Mouse (Mus musculus) cerebellum, adult 11 months (tissue): ENCODE measurements around the gene Cct5.

Experiments used
- DNase-seq: peaks from one replicate; pipeline ENCODE4 v3.0.0; 2022

Gene Cct5

DNA sequence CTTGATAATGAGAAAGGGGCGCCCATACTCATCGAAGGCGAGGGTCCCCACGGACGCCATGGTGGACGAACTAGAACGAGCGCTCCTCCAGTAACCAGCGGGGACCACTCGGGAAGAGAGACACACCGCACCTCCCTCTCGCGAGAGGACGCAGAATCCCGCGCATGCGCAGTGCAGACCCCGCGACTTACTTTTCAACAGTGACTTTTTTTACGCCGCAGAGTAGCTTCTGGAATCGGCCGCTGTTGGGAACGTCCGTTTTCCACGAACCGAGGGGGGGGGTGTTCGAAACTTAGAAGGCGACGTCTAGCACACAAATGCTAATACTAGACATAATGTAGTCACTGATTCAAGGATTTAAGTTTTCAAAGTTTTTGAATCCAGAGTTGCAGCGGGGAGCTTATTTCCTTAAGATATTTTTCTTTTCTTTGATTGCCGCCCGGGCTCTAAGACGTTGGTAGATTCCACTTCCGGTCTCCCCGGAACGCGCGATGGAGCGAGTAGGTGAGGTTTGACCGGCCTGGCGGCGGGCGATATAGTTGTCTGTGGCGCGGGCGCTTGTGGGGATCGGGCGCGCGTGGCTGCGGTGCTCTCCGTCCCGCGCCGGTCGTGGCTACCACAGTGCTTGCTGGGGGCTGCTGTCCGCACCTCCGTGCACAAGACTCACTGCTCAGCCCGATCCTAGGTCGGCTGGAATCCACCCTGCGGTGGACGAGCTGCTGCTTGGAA, at the start of gene Cct5, which contains the start of gene Fam173b:
Cct5 (minus strand) TSS at position 159 of the 729 bp plus-strand sequence.
Fam173b (plus strand) TSS at position 207 of the 729 bp plus-strand sequence.
- DNase-seq, result peak; percentile 97

DNA sequence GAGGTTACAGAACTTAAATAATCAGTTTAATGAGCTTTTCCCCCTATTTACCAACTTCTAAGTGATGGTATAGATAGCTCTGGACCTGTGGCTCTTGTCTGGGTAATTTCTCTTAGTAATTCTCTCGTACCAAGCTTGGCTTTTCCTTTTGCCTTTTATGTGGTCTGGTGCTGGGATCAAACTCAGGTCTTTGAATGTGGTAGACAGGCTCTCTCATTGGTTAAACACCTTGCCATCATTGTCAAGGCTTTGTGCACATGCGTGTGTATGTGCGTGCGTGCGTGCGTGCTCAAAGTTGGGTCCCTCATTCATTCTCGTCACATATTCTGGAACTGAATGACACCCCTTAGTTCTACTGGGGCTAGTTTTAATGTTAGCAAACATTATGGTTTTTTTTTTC, 49.2 kb upstream of the Cct5 start:
- DNase-seq, result no peak

GRCm38 (mm10) chr15:31649691-31650090, 48.1 kb upstream of the Cct5 start:
- DNase-seq, result no peak

DNA sequence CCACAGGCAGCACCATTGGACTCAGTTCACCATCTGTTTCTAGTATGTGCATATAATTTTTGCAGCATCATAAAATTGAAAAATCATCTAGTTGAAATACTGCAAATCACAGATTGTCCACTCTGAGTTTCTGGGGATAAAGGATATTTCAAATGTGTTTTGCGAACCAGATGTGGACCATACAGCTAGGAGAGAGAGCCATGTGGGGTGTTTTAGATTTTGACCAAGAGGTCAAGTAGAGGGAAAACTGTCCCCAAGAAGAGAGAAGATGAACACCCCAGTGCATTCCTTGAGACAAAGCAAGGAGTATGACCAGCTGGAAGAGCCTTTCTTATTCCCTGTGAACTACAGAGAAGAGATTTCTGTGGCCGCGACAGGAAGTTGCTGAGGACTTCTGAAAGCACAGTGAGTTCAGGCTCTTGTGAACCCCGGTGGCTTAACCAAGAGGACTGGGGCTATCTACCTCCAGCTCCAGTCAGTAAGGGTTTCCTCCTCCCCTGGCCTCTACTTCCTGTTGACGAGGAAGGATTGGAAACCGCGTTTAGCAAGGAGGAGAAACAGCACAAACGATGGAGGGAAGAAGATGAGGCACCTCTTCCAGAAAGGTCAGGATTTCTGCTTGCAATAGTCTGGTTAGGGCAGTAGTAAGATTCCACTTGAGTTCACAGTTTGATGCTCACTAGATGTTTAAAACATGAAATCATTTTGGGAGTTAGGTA, 46.4 kb upstream of the Cct5 start:
- DNase-seq, result no peak

GRCm38 (mm10) chr15:31647225-31647624, 45.6 kb upstream of the Cct5 start:
- DNase-seq, result no peak

- DNase-seq, result no peak
Measured at GRCm38 (mm10) chr15:31636091-31636595, 34.5 kb upstream of the Cct5 start.

DNA sequence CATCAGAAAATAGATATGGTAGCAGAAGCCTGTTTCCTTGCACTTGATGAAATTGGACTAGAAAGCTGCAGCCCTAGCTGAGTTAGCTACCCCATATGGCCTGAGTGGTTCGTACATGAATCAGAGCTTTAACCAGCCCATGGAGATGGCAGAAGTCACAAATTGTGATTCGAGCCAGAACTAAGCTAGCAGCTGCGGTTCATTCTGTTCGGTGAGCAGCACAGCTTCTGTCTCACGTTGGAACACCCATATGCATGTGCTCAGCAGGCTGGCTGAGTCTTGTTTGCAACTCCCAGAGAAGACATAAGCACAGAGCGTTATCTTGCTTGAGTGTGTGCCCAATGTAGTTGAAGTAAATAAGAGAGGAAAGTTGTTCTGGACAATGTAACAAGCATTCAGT, 33.0 kb upstream of the Cct5 start:
- DNase-seq, result no peak

DNA sequence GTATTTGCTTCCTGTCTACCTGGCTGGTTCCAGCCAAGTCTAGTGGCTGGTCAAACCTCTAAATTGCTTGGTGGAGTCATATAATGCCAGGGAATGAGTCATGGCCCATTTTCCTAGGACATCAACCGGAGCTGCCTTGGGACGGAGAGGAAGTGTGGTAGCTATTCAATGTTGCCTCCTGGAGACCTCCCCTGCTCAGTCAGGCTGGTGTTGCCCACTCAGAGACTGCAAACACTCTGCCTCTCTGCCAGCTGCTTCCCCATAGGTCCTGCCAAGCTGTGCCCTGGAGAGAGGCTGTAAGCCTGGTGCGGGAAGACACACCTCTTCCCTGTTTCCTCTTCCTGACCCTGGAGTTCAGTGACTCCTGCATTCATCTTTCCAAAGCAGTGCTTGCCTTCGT, 30.9 kb upstream of the Cct5 start:
- no peak for DNase-seq

- DNase-seq, result no peak
Measured at GRCm38 (mm10) chr15:31631396-31631858, 29.8 kb upstream of the Cct5 start.

DNA sequence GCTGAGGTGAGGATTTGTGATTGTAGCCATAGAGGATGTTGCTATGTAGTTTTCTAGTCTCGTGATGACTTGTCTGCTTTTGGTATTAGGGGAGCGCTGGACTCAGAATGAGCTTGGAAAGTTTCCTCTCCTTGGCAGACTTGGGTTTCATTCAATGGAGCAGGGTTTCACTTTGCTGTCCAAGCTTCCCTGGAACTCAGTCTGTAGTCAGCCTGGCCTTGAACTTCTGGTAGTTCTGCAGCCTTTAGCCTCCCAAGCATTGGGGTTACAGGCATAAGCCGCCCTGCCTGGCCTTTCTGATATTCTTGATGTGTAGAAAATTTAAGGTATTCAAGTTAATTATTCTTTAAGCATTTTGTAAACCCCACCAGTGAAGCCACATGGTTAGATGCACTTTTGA, 28.0 kb upstream of the Cct5 start:
- DNase-seq, result no peak

DNA sequence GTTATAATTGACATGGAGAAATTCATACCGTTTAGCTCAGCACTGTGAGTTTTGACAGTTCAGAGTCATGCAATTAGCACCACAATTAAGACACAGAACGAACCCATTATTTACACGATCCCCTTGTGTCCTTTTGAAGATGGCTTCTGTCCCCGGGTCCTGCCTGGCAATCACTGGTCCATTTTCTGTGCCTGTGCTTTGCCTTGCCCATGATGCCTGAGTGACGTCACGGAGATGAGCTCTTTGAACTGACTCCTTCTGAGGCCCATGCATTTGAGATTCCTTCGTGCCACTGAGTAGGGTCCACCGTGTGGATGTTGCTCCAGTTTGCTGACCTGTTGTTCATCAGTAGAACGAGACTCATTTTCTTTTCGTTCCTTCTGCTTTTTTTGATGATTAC, 26.6 kb upstream of the Cct5 start:
- DNase-seq, result no peak

DNA sequence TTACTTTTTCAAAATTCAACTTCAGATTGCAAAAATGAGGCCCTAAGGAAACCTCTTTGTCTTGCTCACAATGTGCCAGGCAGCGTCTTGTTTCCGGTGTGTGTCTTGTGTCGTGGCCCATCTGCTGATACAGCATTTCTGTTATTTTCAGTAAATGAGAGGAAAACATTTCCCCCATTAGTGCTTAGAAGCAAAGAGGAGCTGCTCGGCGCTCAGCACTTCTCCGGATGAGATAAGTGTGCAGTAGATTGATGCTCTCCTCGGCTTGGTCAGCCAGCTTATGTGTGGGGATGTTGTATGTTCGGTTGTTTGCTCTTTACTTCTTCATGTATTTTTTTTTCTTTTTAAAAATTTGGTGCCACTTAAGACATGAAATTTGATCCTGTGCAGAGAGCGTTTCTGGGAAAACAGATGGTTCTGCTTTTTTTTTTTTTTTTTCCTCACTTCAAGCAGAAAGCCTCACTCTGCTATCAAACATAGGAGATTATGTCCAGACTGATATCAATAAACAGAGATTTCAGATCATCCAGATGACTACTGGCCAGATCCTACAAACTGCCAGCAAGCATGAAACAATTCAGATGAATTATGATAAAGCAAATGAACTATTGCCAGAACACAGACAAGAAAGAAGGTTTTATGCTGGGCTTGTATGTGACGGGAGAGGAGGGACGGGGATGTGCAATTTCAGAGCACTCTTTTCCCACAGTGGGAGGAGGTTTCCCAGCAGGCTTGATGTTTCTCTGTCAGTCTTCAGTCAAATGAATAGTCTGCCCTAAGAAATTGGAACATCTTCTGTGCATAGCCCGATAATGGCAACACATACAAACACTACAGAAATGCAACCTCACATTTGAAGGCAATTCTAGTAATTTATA, 25.9 kb upstream of the Cct5 start:
- no peak for DNase-seq

DNA sequence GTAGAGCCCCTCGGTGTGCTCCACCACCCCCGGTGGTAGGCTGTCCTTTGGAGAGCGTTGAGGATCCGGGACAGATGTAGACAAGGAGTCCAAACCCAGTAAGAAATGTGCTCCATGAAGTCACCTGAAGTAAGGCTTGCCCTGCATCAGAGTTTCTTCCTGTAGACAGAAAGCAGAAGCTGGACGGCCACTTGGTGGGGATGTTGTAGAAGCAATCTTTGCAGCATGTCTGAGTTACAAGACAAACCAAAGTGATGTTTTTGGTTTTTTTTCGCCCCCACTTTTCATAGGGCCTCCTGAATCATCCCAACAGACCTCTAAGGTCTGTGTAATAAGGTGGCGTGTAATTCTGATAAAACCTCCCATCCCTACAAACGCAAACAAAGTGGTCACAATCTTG, 17.9 kb upstream of the Cct5 start:
- DNase-seq, result no peak

DNA sequence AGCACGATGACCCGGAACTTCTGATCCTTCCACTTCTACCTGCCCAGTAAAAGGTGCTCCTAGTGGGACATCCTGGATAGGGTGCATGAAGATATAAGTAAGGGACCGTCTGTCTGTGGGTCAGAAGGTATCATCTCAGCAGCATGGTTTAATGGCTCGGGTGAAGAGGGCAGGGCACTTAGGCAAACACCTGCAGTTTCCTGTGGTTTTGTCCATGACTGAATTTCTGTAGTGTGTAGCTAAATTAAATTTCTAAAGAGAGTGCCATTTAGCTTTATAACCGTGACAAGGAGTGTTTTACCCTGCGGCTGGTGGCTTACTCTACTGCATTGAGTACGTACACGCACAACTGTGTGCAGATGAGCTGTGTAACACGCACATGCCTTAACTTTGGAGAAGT, 15.7 kb upstream of the Cct5 start:
- DNase-seq, result no peak

DNA sequence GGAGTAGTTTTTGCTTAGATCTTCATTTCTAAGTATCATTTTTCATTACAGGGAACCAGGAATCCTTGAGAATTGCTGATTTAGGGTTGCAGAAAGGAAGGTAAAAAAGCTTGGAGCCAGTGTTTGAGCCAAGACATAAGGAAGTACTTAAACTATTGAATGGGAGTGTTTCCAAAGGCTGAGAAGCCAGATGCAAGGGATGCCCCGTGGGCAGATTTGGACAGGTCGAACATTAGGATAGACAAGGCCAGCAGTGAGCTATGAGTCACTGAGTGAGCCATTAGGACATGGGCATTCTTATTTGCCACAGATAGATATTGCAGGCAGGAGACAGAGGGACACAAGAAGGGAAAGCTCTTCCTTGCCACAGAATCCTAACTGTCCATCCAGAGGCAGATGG, 13.1 kb upstream of the Cct5 start:
- no peak for DNase-seq

GRCm38 (mm10) chr15:31613826-31614453, 12.3 kb upstream of the Cct5 start:
- no peak for DNase-seq

GRCm38 (mm10) chr15:31611976-31612375, 10.4 kb upstream of the Cct5 start:
- DNase-seq, result no peak

DNA sequence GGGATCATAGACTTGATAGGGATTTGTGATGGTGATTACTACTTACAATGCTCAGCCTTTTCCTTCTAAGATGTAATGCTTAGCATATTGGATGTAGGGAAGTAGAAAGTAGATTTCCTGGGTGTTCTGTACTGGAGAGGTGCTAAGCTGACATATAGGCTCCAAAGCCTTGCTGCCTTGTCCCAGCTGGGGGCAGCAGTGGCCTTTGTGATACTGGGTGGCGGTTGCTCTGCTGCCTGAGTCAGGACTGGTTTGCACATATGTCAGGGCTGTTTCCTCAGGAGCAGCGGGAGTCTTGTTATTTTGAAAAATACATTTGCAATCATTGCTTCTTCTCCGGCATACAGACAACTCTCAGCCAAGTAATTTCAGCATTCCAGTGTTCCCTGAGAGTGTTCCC, 9.4 kb upstream of the Cct5 start:
- DNase-seq, result no peak

DNA sequence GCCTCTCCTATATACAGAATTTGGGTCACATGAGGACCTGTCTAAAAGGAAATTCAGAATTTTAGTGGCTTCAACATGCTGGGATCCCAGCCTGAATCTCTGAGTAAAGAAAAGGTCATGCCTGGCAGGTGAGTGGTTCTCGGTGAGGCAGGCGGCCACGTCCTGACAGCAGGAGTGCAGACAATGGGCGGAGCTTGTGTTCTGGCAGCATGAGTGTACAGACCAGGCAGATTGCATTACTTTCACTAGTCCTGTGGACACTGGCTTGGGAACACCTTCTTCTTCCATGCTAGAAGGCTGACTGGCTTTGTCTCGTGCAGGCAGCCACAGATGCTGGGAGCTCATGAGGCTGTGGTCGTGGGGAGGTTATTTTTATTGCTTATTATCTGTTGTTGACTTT, 5.2 kb upstream of the Cct5 start:
- no peak for DNase-seq

DNA sequence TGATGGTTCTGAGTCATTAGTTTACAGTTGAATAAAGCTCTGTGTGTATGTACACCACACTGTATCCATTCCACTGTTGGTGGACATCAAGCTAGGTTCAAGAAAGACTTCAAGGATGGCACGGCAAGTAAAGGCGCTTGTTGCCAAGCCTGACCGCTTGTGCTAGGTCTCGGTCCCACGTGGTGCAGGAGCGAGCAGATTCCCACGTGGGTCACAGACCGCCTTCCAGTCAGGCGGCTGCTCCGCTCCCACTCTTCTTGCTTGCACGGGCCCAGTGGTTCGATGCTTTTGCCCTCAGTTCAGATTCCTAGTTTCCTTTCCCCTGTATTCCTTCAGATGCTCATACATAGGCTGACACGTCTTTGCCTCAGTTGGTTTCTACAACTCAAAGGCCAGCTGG, 1.5 kb upstream of the Cct5 start:
- DNase-seq, result peak; percentile 15

- peak; percentile 55 for DNase-seq
Measured at GRCm38 (mm10) chr15:31602426-31602825, 822 bp upstream of the Cct5 start.

DNA sequence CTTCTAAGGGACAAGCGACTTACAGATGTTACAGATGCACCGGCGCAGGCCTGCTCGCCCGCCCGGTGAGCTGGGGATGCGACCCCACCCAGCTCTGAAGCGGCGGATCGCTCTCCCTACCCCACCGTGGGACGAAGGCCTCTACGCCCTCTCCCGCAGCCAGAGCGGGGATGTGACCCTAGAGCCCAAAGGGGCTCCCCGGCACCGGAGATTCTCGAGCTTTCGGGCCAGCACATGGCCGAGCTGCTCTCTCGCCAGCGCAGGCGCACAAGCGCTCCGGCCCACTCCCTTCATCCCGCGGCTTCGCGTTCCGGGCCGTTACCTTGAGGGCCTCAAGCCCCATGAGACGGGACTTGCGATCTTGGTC, 342 bp downstream of the Cct5 start:
- DNase-seq, result no peak

DNA sequence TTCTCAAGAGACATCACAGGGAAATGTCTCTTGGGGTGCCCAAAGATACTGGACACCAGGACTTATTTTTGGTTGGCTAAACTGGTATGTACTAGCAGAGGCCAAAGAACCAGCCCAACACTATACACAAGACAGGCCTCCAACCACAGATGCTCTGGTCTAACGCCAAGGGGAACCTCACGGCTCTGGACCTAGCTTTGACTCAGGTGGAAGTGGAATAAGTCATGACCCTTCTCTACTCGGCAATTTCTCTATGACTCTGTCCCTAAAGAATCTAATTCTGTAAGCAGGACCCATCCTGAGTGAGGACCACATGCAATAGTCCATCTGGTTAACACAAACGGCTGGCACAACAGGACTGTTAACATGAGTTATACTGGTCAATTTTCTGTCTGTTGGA, 1.8 kb downstream of the Cct5 start:
- no peak for DNase-seq
